Mouse (Mus musculus): ENCODE measurements around the gene Cyth2. TPM values are rescaled to one million over a fixed set of nuclear protein-coding genes. Genes with fewer than 3 reads are reported as not detected.

Cyth2 gene
- 73.8 TPM for polyA plus RNA-seq (2014; fragmentation: Illumina TruSeq; extraction: RNeasy Lipid Tissue Mini Kit (QIAGEN cat#74804); ENCODE audit: insufficient read depth, low read depth, low replicate concordance)

DNA sequence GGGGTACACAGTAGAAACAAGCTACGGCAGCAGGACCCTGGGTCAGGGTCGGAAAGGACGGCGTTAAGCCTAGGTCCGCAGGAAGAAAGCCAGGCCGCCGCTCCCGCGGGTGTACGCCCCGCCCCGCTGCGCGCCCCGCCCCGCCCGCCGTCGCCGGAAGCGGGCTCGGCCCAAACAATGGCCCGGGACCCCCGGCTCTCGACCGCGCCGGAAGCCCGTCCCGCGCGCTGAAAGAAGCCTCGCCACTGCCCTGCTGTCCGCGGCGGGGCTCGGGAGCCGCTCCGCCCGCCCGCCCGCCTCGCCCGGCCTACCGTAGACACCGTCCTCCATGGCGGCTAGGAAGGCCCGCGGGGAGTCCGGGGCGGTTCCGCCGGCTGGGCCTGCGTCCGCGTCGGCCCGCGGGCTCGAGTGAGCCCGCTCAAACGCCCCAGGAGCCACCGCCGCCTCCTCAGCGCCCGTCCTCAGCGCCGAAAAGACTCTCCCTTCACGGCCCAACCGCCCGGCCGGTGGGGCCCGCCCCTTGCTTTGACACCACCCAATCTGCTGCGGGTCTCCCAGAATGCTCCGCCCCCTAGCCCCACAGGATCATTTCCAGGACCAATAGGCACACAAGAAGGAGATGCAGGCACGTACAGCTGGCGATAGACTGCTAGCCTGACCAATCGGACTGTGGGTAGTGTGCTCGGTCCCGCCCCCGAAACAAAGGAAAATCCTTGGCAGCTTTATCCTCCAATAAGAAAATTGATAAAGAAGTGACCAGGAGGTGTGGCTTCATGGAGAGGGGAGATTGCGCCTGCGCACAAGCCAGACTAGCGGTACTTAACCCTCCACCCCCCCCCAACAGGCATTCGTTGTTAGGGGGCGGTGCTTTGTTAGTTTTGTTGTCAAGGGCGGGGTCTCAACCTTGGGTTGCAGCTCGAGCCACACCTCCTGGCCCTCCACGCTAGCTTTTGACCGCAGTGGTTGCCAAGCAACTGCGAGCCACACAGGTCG, at the start of gene Cyth2:
Gene Cyth2, minus strand, starts transcription at position 795 of the 993 bp plus-strand sequence.

DNA sequence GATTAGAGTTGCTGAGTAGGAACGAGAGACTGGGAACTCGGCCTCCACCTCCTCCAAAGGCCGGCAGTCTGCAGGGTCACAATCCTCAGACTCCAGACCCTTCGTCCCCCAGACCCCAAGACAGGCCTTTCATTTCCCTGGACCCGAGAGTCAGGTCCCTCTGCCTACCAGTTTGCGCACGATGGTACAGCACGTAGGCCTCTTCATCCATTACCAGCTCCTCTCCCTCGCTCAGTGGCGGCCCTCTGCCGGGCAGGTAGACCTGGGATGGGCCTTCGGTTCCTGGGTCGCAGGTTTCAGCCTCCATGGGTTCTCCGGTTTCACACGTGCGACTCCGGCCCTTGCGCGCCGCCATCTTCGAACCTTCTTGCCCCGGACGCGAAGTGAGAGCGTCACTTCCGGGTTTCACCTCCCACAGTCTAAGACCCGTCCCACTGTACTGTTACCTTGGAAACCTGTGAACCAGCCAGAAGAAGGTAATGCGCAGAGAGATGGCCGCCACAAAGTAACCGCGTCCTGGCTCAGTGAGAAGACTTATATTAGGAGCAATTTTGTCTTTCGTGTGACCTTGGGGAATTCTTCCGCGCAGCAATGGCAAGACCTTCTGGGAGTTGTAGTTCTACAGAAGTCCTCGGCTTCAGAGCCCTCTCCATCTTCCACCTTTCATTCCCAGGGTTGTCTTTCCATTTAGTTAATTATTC, 16.2 kb upstream of the Cyth2 start, which contains the start of gene Grwd1:
Gene Grwd1, minus strand, starts transcription at position 518 of the 701 bp plus-strand sequence.

GRCm38 (mm10) chr7:45824598-45824997, 10.2 kb upstream of the Cyth2 start, which contains the start of gene Kcnj14:
Kcnj14 (minus strand) TSS chr7:45824782.

DNA sequence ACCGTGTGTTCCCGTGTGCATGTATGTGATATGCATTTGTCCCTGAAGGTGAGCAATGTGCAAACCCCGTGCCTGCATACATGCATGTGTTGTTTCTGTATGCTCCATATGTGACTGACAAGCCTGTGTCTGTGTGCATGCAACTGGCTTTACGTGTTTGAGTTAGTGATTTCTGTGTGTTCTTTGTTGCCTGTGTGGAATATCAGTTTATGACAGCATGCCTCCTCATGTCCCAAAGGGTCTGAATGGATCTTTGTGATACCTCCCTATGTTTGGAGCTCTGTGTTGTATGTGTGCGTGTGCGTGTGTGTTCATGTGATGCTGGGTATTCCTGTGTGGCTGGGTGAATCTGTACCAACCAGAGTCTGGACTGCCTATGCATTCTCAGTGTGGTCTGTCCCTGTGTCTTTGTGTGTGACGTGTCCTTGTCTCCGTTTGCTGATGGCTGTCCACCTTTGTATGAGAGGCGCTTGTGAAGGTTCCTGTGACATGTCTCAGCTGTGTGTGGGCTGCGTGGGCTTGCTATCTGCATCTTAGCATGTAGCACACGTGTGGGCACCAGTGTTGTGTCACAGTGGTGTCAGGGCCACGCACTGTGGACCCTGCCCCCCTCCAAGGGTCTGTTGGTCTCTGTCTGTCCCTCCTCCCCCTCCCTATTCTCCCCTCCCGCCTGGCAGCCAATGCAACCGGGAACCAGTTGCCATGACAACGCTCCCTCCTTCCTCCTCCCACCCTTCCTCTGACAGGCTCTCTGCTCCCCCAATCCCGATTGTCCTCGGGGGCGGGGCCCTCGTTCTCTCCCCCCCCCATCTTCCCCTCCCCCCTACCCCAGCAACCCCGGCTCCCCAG, 29.6 kb downstream of the Cyth2 start, which contains the start of gene Sult2b1:
Gene Sult2b1, minus strand, starts transcription at position 146 of the 849 bp plus-strand sequence.

GRCm38 (mm10) chr7:45783511-45784091, 30.8 kb downstream of the Cyth2 start, which contains the start of gene Lmtk3:
Lmtk3 (plus strand) TSS chr7:45783738.

Other genes starting within 250 kb of the Cyth2 start
- gene Bcat2, start 244.4 kb downstream of the Cyth2 start, polyA plus RNA-seq (2014; fragmentation: Illumina TruSeq; extraction: RNeasy Lipid Tissue Mini Kit (QIAGEN cat#74804); ENCODE audit: insufficient read depth, low read depth, low replicate concordance), result 43.0 TPM
- gene Fgf21, start 199.1 kb downstream of the Cyth2 start, polyA plus RNA-seq (2014; fragmentation: Illumina TruSeq; extraction: RNeasy Lipid Tissue Mini Kit (QIAGEN cat#74804); ENCODE audit: insufficient read depth, low read depth, low replicate concordance), result not detected
- gene Fut1, start 197.3 kb downstream of the Cyth2 start, polyA plus RNA-seq (2014; fragmentation: Illumina TruSeq; extraction: RNeasy Lipid Tissue Mini Kit (QIAGEN cat#74804); ENCODE audit: insufficient read depth, low read depth, low replicate concordance), result not detected
- 0.38 TPM for gene Izumo1, start 192.8 kb downstream of the Cyth2 start, polyA plus RNA-seq (2014; fragmentation: Illumina TruSeq; extraction: RNeasy Lipid Tissue Mini Kit (QIAGEN cat#74804); ENCODE audit: insufficient read depth, low read depth, low replicate concordance)
- gene Rasip1, start 187.1 kb downstream of the Cyth2 start, polyA plus RNA-seq (2014; fragmentation: Illumina TruSeq; extraction: RNeasy Lipid Tissue Mini Kit (QIAGEN cat#74804); ENCODE audit: insufficient read depth, low read depth, low replicate concordance), result 47.4 TPM
- gene Mamstr, start 174.6 kb downstream of the Cyth2 start, polyA plus RNA-seq (2014; fragmentation: Illumina TruSeq; extraction: RNeasy Lipid Tissue Mini Kit (QIAGEN cat#74804); ENCODE audit: insufficient read depth, low read depth, low replicate concordance), result 1.9 TPM
- 0.20 TPM for gene Fut2, start 148.2 kb downstream of the Cyth2 start, polyA plus RNA-seq (2014; fragmentation: Illumina TruSeq; extraction: RNeasy Lipid Tissue Mini Kit (QIAGEN cat#74804); ENCODE audit: insufficient read depth, low read depth, low replicate concordance)
- gene Ntn5, start 130.6 kb downstream of the Cyth2 start, polyA plus RNA-seq (2014; fragmentation: Illumina TruSeq; extraction: RNeasy Lipid Tissue Mini Kit (QIAGEN cat#74804); ENCODE audit: insufficient read depth, low read depth, low replicate concordance), result 0.75 TPM
- 0.90 TPM for gene Sec1, start 120.2 kb downstream of the Cyth2 start, polyA plus RNA-seq (2014; fragmentation: Illumina TruSeq; extraction: RNeasy Lipid Tissue Mini Kit (QIAGEN cat#74804); ENCODE audit: insufficient read depth, low read depth, low replicate concordance)
- 1.7 TPM for gene Car11, start 114.7 kb downstream of the Cyth2 start, polyA plus RNA-seq (2014; fragmentation: Illumina TruSeq; extraction: RNeasy Lipid Tissue Mini Kit (QIAGEN cat#74804); ENCODE audit: insufficient read depth, low read depth, low replicate concordance)
- gene Dbp, start 109.5 kb downstream of the Cyth2 start, polyA plus RNA-seq (2014; fragmentation: Illumina TruSeq; extraction: RNeasy Lipid Tissue Mini Kit (QIAGEN cat#74804); ENCODE audit: insufficient read depth, low read depth, low replicate concordance), result 6.5 TPM
- 1,283 TPM for gene Rpl18, start 99.1 kb downstream of the Cyth2 start, polyA plus RNA-seq (2014; fragmentation: Illumina TruSeq; extraction: RNeasy Lipid Tissue Mini Kit (QIAGEN cat#74804); ENCODE audit: insufficient read depth, low read depth, low replicate concordance)
- 16.2 TPM for gene Sphk2, start 96.6 kb downstream of the Cyth2 start, polyA plus RNA-seq (2014; fragmentation: Illumina TruSeq; extraction: RNeasy Lipid Tissue Mini Kit (QIAGEN cat#74804); ENCODE audit: insufficient read depth, low read depth, low replicate concordance)
- gene Fam83e, start 93.4 kb downstream of the Cyth2 start, polyA plus RNA-seq (2014; fragmentation: Illumina TruSeq; extraction: RNeasy Lipid Tissue Mini Kit (QIAGEN cat#74804); ENCODE audit: insufficient read depth, low read depth, low replicate concordance), result 3.8 TPM
- not detected for gene Spaca4, start 88.8 kb downstream of the Cyth2 start, polyA plus RNA-seq (2014; fragmentation: Illumina TruSeq; extraction: RNeasy Lipid Tissue Mini Kit (QIAGEN cat#74804); ENCODE audit: insufficient read depth, low read depth, low replicate concordance)
- gene Lmtk3, start 30.8 kb downstream of the Cyth2 start, polyA plus RNA-seq (2014; fragmentation: Illumina TruSeq; extraction: RNeasy Lipid Tissue Mini Kit (QIAGEN cat#74804); ENCODE audit: insufficient read depth, low read depth, low replicate concordance), result 0.09 TPM
- gene Sult2b1, start 29.9 kb downstream of the Cyth2 start, polyA plus RNA-seq (2014; fragmentation: Illumina TruSeq; extraction: RNeasy Lipid Tissue Mini Kit (QIAGEN cat#74804); ENCODE audit: insufficient read depth, low read depth, low replicate concordance), result 2.2 TPM
- not detected for gene Kcnj14, start 10.2 kb upstream of the Cyth2 start, polyA plus RNA-seq (2014; fragmentation: Illumina TruSeq; extraction: RNeasy Lipid Tissue Mini Kit (QIAGEN cat#74804); ENCODE audit: insufficient read depth, low read depth, low replicate concordance)
- 10.2 TPM for gene Grwd1, start 16.4 kb upstream of the Cyth2 start, polyA plus RNA-seq (2014; fragmentation: Illumina TruSeq; extraction: RNeasy Lipid Tissue Mini Kit (QIAGEN cat#74804); ENCODE audit: insufficient read depth, low read depth, low replicate concordance)
- 108 TPM for gene Kdelr1, start 58.2 kb upstream of the Cyth2 start, polyA plus RNA-seq (2014; fragmentation: Illumina TruSeq; extraction: RNeasy Lipid Tissue Mini Kit (QIAGEN cat#74804); ENCODE audit: insufficient read depth, low read depth, low replicate concordance)
- gene Grin2d, start 63.8 kb upstream of the Cyth2 start, polyA plus RNA-seq (2014; fragmentation: Illumina TruSeq; extraction: RNeasy Lipid Tissue Mini Kit (QIAGEN cat#74804); ENCODE audit: insufficient read depth, low read depth, low replicate concordance), result 0.46 TPM
- not detected for gene Syngr4, start 82.1 kb upstream of the Cyth2 start, polyA plus RNA-seq (2014; fragmentation: Illumina TruSeq; extraction: RNeasy Lipid Tissue Mini Kit (QIAGEN cat#74804); ENCODE audit: insufficient read depth, low read depth, low replicate concordance)
- 8.7 TPM for gene Tmem143, start 82.4 kb upstream of the Cyth2 start, polyA plus RNA-seq (2014; fragmentation: Illumina TruSeq; extraction: RNeasy Lipid Tissue Mini Kit (QIAGEN cat#74804); ENCODE audit: insufficient read depth, low read depth, low replicate concordance)
- gene Emp3, start 106.8 kb upstream of the Cyth2 start, polyA plus RNA-seq (2014; fragmentation: Illumina TruSeq; extraction: RNeasy Lipid Tissue Mini Kit (QIAGEN cat#74804); ENCODE audit: insufficient read depth, low read depth, low replicate concordance), result 138 TPM
- gene Ccdc114, start 109.5 kb upstream of the Cyth2 start, polyA plus RNA-seq (2014; fragmentation: Illumina TruSeq; extraction: RNeasy Lipid Tissue Mini Kit (QIAGEN cat#74804); ENCODE audit: insufficient read depth, low read depth, low replicate concordance), result 3.5 TPM
- 0.27 TPM for gene Abcc6, start 215.7 kb upstream of the Cyth2 start, polyA plus RNA-seq (2014; fragmentation: Illumina TruSeq; extraction: RNeasy Lipid Tissue Mini Kit (QIAGEN cat#74804); ENCODE audit: insufficient read depth, low read depth, low replicate concordance)
- gene Nomo1, start 219.1 kb upstream of the Cyth2 start, polyA plus RNA-seq (2014; fragmentation: Illumina TruSeq; extraction: RNeasy Lipid Tissue Mini Kit (QIAGEN cat#74804); ENCODE audit: insufficient read depth, low read depth, low replicate concordance), result 19.0 TPM